Mouse (Mus musculus) MEL (cell line): ENCODE results near the gene Trim63. TPM values are rescaled to one million over a fixed set of nuclear protein-coding genes. Genes with fewer than 3 reads are reported as not detected.

Experiments
- DNase-seq: peaks from one replicate; pipeline ENCODE4 v3.0.0; 2011; ENCODE audit warnings: low read depth, low spot score
- H3K27ac ChIP-seq: 2 replicates; pipeline ENCODE4 v1.5.1; 2012; ENCODE audit warnings: low read depth, mild to moderate bottlenecking, control low read depth, low read length, moderate library complexity; ENCODE audit not compliant: control insufficient read depth
- H3K27me3 ChIP-seq, 2 experiments: fragments of 150-350 bp in 1 of 2; sonication (generic) in 1 of 2; 2 replicates each; pipeline ENCODE4 v1.6.1; 2012; ENCODE audit warnings: low read length in 2 of 2, mild to moderate bottlenecking in 2 of 2, improper control_type of control experiment in 1 of 2, moderate library complexity in 1 of 2; ENCODE audit not compliant: insufficient read depth in 2 of 2, control insufficient read depth in 1 of 2
- H3K36me3 ChIP-seq, 2 experiments: 2 replicates each; pipeline ENCODE4 v1.6.1; 2012 to 2014; ENCODE audit warnings: low read length in 2 of 2, improper control_type of control experiment in 1 of 2, inconsistent platforms in 1 of 2, mild to moderate bottlenecking in 1 of 2; ENCODE audit not compliant: insufficient read depth in 2 of 2, control insufficient read depth in 1 of 2
- H3K4me1 ChIP-seq, 2 experiments: fragments of 150-350 bp in 1 of 2; sonication (generic) in 1 of 2; 2 replicates each; pipeline ENCODE4 v1.6.1; 2012; ENCODE audit warnings: low read length in 2 of 2, improper control_type of control experiment in 1 of 2, mild to moderate bottlenecking in 1 of 2; ENCODE audit not compliant: insufficient read depth in 2 of 2, control insufficient read depth in 1 of 2
- H3K4me3 ChIP-seq, 2 experiments: fragments of 150-350 bp in 1 of 2; sonication (generic) in 1 of 2; 2 replicates each; pipeline ENCODE4 v1.5.1; 2012; ENCODE audit warnings: low read depth in 2 of 2, low read length in 2 of 2, mild to moderate bottlenecking in 2 of 2, moderate library complexity in 2 of 2, control low read depth in 1 of 2, improper control_type of control experiment in 1 of 2; ENCODE audit not compliant: control insufficient read depth in 1 of 2, insufficient read depth in 1 of 2
- H3K79me2 ChIP-seq: 2 replicates; pipeline ENCODE4 v1.6.1; 2012; ENCODE audit warnings: mild to moderate bottlenecking, low read length, moderate library complexity; ENCODE audit not compliant: control insufficient read depth, poor library complexity, insufficient read depth
- H3K9ac ChIP-seq: 2 replicates; pipeline ENCODE4 v1.6.1; 2012; ENCODE audit warnings: low read depth, mild to moderate bottlenecking, control low read depth, low read length, moderate library complexity; ENCODE audit not compliant: control insufficient read depth, poor library complexity, severe bottlenecking
- H3K9me3 ChIP-seq: fragments of 150-350 bp; sonication (generic); replicated peaks from 2 replicates; pipeline ENCODE4 v1.6.1; 2012; ENCODE audit warnings: mild to moderate bottlenecking, low read length, improper control_type of control experiment, moderate library complexity; ENCODE audit not compliant: insufficient read depth
- BHLHE40 ChIP-seq: IDR thresholded peaks from 2 replicates; pipeline ENCODE4 v1.6.1; 2012; ENCODE audit warnings: low read depth, mild to moderate bottlenecking, inconsistent platforms, low read length, improper control_type of control experiment, borderline replicate concordance
- CTCF ChIP-seq, 3 experiments: IDR thresholded peaks in 2 of 3; conservative IDR thresholded peaks in 1 of 3; 2 replicates each; pipeline ENCODE4 v1.5.1; 2011 to 2012; ENCODE audit warnings: low read length in 3 of 3, low read depth in 2 of 3, mild to moderate bottlenecking in 2 of 3, improper control_type of control experiment in 1 of 3, inconsistent platforms in 1 of 3, mixed read lengths in 1 of 3, moderate library complexity in 1 of 3; ENCODE audit not compliant: control insufficient read depth in 1 of 3, insufficient read depth in 1 of 3, poor library complexity in 1 of 3, severe bottlenecking in 1 of 3
- ETS1 ChIP-seq: IDR thresholded peaks from 2 replicates; pipeline ENCODE4 v1.6.1; 2012; ENCODE audit warnings: low read depth, mild to moderate bottlenecking, inconsistent platforms, low read length, improper control_type of control experiment, moderate library complexity
- GATA1 ChIP-seq: IDR thresholded peaks from 2 replicates; pipeline ENCODE4 v1.6.1; 2011; ENCODE audit warnings: low read depth, low read length, improper control_type of control experiment
- MAX ChIP-seq: IDR thresholded peaks from 2 replicates; pipeline ENCODE4 v1.6.1; 2011; ENCODE audit warnings: low read length, improper control_type of control experiment
- MAZ ChIP-seq: IDR thresholded peaks from 2 replicates; pipeline ENCODE4 v1.6.1; 2012; ENCODE audit warnings: low read depth, mild to moderate bottlenecking, inconsistent platforms, low read length, improper control_type of control experiment
- MEF2A ChIP-seq: IDR thresholded peaks from 2 replicates; pipeline ENCODE4 v1.6.1; 2014; ENCODE audit warnings: low read depth, mild to moderate bottlenecking, inconsistent platforms, low read length, improper control_type of control experiment; ENCODE audit not compliant: poor library complexity, insufficient replicate concordance, severe bottlenecking; ENCODE audit errors: extremely low read depth
- MXI1 ChIP-seq: IDR thresholded peaks from 2 replicates; pipeline ENCODE4 v1.6.1; 2011; ENCODE audit warnings: mild to moderate bottlenecking, low read depth, low read length, improper control_type of control experiment
- MYC ChIP-seq: IDR thresholded peaks from 2 replicates; pipeline ENCODE4 v1.6.1; 2011; ENCODE audit warnings: low read depth, mild to moderate bottlenecking, low read length, improper control_type of control experiment, moderate library complexity
- NRF1 ChIP-seq: IDR thresholded peaks from 2 replicates; pipeline ENCODE4 v1.6.1; 2014; ENCODE audit warnings: low read depth, mild to moderate bottlenecking, inconsistent platforms, low read length, improper control_type of control experiment, moderate library complexity; ENCODE audit not compliant: poor library complexity, insufficient read depth, severe bottlenecking
- POLR2A ChIP-seq, 2 experiments: IDR thresholded peaks; 2 replicates each; pipeline ENCODE4 v1.6.1; 2011 to 2012; ENCODE audit warnings: low read length in 2 of 2, mild to moderate bottlenecking in 2 of 2, control low read depth in 1 of 2, improper control_type of control experiment in 1 of 2, low read depth in 1 of 2, moderate library complexity in 1 of 2; ENCODE audit not compliant: control insufficient read depth in 1 of 2, insufficient read depth in 1 of 2, poor library complexity in 1 of 2
- POLR2AphosphoS2 ChIP-seq: IDR thresholded peaks from 2 replicates; pipeline ENCODE4 v1.6.1; 2011; ENCODE audit warnings: low read length, improper control_type of control experiment
- RAD21 ChIP-seq: IDR thresholded peaks from 2 replicates; pipeline ENCODE4 v1.6.1; 2011; ENCODE audit warnings: mild to moderate bottlenecking, low read depth, low read length, improper control_type of control experiment
- SMC3 ChIP-seq: IDR thresholded peaks from 2 replicates; pipeline ENCODE4 v1.6.1; 2011; ENCODE audit warnings: low read depth, low read length, improper control_type of control experiment
- TAL1 ChIP-seq: IDR thresholded peaks from 2 replicates; pipeline ENCODE4 v1.6.1; 2012; ENCODE audit warnings: mild to moderate bottlenecking, inconsistent platforms, low read length, moderate library complexity, mixed read lengths
- TBP ChIP-seq: IDR thresholded peaks from 2 replicates; pipeline ENCODE4 v1.8.0; 2011; ENCODE audit warnings: low read depth, low read length, improper control_type of control experiment
- USF1 ChIP-seq: IDR thresholded peaks from 2 replicates; pipeline ENCODE4 v1.6.1; 2014; ENCODE audit warnings: low read depth, mild to moderate bottlenecking, inconsistent platforms, low read length, improper control_type of control experiment, moderate library complexity
- ZC3H11A ChIP-seq: IDR thresholded peaks from 2 replicates; pipeline ENCODE4 v1.6.1; 2012; ENCODE audit warnings: low read depth, mild to moderate bottlenecking, inconsistent platforms, low read length, improper control_type of control experiment
- ZKSCAN1 ChIP-seq: IDR thresholded peaks from 2 replicates; pipeline ENCODE4 v1.6.1; 2012; ENCODE audit warnings: low read depth, mild to moderate bottlenecking, inconsistent platforms, low read length, improper control_type of control experiment, moderate library complexity
- ZNF384 ChIP-seq: IDR thresholded peaks from 2 replicates; pipeline ENCODE4 v1.6.1; 2012; ENCODE audit warnings: low read depth, mild to moderate bottlenecking, inconsistent platforms, low read length, improper control_type of control experiment
- polyA plus RNA-seq, 2 experiments: library from polyadenylated mRNA; stranded (reverse) in 1 of 2; unstranded in 1 of 2; fragments of >175 nt in 1 of 2; fragments of >200 nt in 1 of 2; gene quantifications; 2 replicates each; pipeline versions ENCODE4 v1.2.1 to v1.2.4; 2012; ENCODE audit warnings: low replicate concordance in 2 of 2, low read depth in 1 of 2; ENCODE audit not compliant: insufficient read length in 2 of 2, insufficient read depth in 1 of 2, missing spikeins in 1 of 2
- total RNA-seq: library from RNA; depleted of rRNA; stranded (reverse); fragments of 300-350 nt; gene quantifications from 2 replicates; pipeline ENCODE4 v1.2.3, GENCODE M21; 2012

Gene Trim63
- total and polyA plus RNA-seq, 3 experiments = not detected

DNA sequence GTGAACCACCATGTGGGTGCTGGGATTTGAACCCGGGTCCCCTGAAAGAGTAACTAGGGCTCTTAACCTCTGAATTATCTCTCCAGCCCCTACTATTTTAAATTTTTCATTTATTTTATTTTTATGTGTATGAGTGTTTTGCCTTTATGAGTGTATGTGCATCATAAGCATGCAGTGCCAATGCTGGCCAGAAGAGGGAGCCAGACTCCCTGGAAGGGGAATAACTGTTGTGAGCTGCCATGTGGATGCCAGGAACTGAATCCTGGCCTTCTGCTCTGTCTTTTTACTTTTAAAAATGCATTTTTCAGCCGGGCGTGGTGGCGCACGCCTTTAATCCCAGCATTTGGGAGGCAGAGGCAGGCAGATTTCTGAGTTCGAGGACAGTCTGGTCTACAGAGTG is 2.0 kb upstream of the Trim63 start:
- no peaks in the 10 kb centered on the region for H3K9me3 ChIP-seq
- H3K4me3 ChIP-seq = no peak overlapping the region
- DNase-seq = peak; percentile 53
- H3K27me3 ChIP-seq = peaks cover 0 to 3% of the 10 kb centered on the region in 2 experiments; a peak in 1 of 4 replicates
- no peak overlapping the region for H3K27ac ChIP-seq
- no peaks in the 10 kb centered on the region for H3K36me3 ChIP-seq
- TF ChIP-seq CTCF (IDR thresholded peaks at IDR 0.05 in 2 of 3, conservative IDR thresholded peaks at IDR 0.05 in 1 of 3; ENCODE audit: control insufficient read depth in 1 of 3, insufficient read depth in 1 of 3, low read depth in 2 of 3, low read length in 3 of 3, poor library complexity in 1 of 3, severe bottlenecking in 1 of 3) (peak; percentile 46 to 55 (median 54)), MAZ (no peak), RAD21 (peak; percentile 44), SMC3 (peak; percentile 41), POLR2A (IDR thresholded peaks at IDR 0.05; ENCODE audit: control insufficient read depth in 1 of 2, insufficient read depth in 1 of 2, low read depth in 1 of 2, low read length in 2 of 2, poor library complexity in 1 of 2) (no peak), ZC3H11A (peak; percentile 14; the same call in 1 of the 2 replicates), ZNF384 (no peak), ZKSCAN1 (no peak), ETS1 (no peak)
- H3K9ac ChIP-seq = no peak overlapping the region
- no peaks in the 10 kb centered on the region for H3K79me2 ChIP-seq
- H3K4me1 ChIP-seq = no peaks in the 10 kb centered on the region

DNA sequence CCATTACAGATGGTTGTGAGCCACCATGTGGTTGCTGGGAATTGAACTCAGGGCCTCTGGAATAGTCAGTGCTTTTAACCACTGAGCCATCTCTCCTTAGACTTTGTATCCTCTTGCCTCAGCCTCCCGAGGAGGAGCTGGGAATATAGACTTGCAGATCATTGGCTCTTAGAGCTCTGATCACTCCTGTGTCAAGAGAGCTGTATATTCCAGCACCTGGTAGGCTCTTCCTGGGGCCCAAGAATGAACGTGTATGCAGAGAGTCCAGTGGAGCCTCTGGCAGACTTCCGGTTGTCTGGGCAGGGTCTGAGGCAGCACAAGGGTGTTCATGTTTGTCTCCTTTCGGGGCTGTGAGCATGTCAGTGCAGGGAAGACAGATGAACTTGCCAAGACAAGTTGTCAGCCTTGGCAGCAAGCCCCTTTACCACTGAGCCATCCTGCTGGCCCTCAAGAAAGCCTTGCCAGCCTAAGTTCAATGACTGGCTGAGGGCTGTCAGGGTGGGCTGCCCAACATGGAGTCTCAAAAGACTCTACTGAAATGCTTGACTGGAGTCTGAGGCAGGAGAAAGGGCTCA is 752 bp upstream of the Trim63 start:
- no peak overlapping the region for H3K4me3 ChIP-seq
- no peaks in the 10 kb centered on the region for H3K36me3 ChIP-seq
- no peaks in the 10 kb centered on the region for H3K4me1 ChIP-seq
- TF ChIP-seq TBP (no peak), NRF1 (no peak), BHLHE40 (no peak), ZKSCAN1 (no peak), RAD21 (no peak), MXI1 (no peak), GATA1 (no peak), MYC (no peak), ETS1 (no peak), MEF2A (no peak), USF1 (no peak), ZNF384 (no peak), SMC3 (no peak), MAX (no peak), POLR2A (IDR thresholded peaks at IDR 0.05; ENCODE audit: control insufficient read depth in 1 of 2, insufficient read depth in 1 of 2, low read depth in 1 of 2, low read length in 2 of 2, poor library complexity in 1 of 2) (no peak), MAZ (no peak), POLR2AphosphoS2 (no peak), TAL1 (no peak)
- TF ChIP-seq, all 39 proteins: peak for 0
- Histone ChIP-seq H3K9me3 (no peaks in the 10 kb centered on the region), H3K27me3 (peaks cover 0 to 5% of the 10 kb centered on the region in 2 experiments; a peak in 2 of 4 replicates), H3K9ac (no peak overlapping the region), H3K27ac (no peak overlapping the region), H3K79me2 (no peaks in the 10 kb centered on the region)
- no peak for DNase-seq
